Mouse (Mus musculus) splenic B cell, adult 2 months (primary cell): ENCODE data around the gene Gemin7.

Experiments
- DNase-seq: peaks from one replicate; pipeline ENCODE4 v3.0.0-alpha.2; 2011; ENCODE audit warnings: low read depth, low spot score
- H3K27me3 ChIP-seq: 2 replicates; pipeline ENCODE4 v1.6.1; 2012; ENCODE audit warnings: mild to moderate bottlenecking, low read length, moderate library complexity, mixed read lengths; ENCODE audit not compliant: control insufficient read depth, poor library complexity, insufficient read depth, severe bottlenecking
- H3K36me3 ChIP-seq: 2 replicates; pipeline ENCODE4 v1.6.1; 2012; ENCODE audit warnings: mild to moderate bottlenecking, low read length, moderate library complexity, mixed read lengths; ENCODE audit not compliant: control insufficient read depth, poor library complexity, insufficient read depth, severe bottlenecking

Gemin7 gene

DNA sequence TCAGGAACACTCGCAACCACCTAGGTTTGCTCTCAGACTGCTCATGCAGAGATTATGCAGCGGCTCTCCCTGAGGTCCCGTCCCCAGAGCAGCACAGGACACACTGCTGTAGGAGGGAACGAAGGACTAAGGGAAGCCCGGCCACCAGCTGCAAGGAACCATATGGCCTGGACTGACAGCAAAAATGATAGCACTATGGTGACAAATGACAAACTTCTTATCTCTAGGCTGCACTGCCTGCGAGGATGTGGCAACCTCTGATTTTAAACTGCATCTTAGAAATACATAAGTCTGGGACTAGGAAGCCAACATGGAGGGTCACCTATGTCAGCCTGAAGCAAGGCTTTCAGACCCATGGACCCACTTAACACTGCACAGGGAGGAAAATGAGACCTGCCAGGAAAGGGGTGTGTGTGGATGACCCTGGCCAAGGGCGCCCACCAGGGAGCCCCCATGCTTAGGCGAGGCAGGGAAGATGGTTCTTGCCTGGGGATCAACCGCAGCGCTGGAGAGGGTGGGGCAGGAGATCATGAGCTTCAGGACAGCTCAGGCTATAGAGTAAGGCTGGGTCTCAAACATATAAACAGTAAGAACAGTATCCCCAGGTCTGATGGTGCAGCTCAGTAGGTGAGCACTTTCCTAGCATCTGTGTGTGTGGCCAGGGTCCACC, 15.8 kb upstream of the Gemin7 start:
- peaks cover 5% of the 10 kb centered on the region; the same call in 1 of the 2 replicates for H3K36me3 ChIP-seq
- no peak for DNase-seq
- H3K27me3 ChIP-seq = no peaks in the 10 kb centered on the region

DNA sequence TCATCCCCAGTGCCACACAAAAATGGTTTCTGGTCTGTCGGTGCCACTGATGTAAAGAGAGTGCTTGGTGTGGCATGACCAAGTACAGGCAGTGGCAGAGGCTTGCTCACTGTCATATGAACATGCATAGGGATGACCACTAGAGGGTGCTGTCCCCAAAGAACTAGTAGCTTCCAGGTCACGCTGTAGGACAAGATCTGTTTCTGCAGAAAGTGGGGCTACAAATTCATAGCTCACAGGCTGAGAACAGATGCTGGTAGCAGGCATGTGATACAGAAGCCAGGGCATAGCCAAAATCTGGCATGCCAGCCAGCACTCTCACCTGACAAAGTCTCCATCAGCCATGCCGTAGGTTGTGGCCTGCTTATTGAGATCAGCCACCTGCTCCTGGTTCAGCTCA, 12.5 kb upstream of the Gemin7 start:
- no peaks in the 10 kb centered on the region for H3K27me3 ChIP-seq
- peak; percentile 91 for DNase-seq
- peaks cover 5% of the 10 kb centered on the region; the same call in 1 of the 2 replicates for H3K36me3 ChIP-seq

DNA sequence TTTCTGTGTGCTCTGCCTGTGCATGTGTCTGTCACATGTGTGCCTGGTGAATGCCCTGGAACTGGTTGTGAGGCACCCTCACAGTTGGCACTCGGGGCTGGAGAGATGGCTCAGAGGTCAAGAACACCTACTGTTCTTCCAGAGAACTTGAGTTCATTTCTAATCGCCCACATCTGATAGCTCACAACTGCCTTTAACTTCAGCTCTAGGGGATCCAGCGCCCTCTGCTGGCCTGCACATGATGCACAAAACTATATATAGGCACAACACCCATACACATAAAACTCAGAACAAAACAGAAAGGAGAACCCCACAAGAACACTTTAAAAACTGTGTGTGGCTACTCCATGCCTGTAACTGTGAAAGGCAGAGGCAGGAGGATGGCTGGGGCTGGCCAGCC, 11.8 kb upstream of the Gemin7 start:
- Histone ChIP-seq H3K27me3 (no peaks in the 10 kb centered on the region), H3K36me3 (peaks cover 9% of the 10 kb centered on the region; the same call in 1 of the 2 replicates)
- peak; percentile 78 for DNase-seq

DNA sequence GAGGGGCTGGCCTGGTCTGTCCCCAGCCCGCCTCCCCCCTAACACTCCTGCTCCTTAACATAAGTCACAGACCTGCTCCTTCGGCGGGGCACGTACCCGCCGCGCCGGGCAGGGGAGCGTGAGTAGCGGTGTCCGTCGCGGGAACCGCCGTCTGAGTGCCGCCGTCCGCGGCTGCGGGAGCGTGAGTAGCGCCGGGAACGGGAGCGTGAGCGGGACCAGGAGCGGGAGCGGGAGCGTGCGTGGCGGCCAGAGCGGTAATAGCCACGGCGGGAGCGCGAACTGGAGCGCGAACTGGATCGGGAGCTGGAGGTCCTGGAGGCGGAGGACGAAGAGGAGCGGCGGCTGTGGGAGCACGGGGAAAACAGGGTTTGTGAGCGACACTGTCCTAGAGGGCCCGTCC, 8.9 kb upstream of the Gemin7 start:
- peaks cover 9% of the 10 kb centered on the region; the same call in 1 of the 2 replicates for H3K36me3 ChIP-seq
- H3K27me3 ChIP-seq = no peaks in the 10 kb centered on the region
- no peak for DNase-seq

DNA sequence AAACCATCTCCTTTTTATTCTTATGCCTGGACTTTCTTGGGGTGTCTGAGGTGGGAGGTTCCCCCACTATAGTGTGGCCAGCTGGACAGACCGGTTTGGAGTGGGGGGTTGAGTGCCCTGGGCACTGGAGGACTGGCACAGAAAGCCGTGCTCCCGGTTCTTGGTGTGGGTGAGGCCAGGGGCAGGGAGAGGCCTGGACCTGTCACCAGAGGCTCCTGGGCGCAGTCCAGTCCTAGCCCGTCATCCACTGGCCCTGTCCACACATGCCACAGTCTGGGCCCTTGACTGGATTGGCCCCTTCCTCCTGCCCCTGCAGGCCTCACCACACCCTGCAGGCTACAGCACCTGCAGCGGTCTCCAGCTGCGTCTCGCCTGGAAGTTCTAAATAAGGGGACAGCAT, 3.2 kb upstream of the Gemin7 start:
- DNase-seq = no peak
- peaks cover 6% of the 10 kb centered on the region; the same call in 1 of the 2 replicates for H3K36me3 ChIP-seq
- H3K27me3 ChIP-seq = no peaks in the 10 kb centered on the region

DNA sequence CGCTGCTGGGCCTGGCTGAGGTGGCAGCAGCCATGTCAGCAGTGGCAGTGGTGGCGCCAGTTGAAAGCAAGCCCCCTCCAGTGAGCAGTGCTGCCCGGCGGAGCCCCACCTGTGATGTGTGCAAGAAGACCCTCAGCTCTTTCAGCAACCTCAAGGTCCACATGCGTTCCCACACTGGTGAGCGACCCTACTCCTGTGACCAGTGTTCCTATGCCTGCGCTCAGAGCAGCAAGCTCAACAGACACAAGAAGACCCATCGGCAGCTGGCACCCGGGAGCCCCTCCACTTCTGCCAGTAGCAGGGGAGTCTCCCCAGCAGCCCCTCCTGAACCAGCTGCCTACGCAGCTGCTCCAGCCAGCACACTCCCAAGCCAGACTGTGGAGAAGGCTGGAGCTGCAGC, 2.4 kb upstream of the Gemin7 start:
- DNase-seq = no peak
- Histone ChIP-seq H3K27me3 (no peaks in the 10 kb centered on the region), H3K36me3 (peaks cover 3% of the 10 kb centered on the region; the same call in 1 of the 2 replicates)

DNA sequence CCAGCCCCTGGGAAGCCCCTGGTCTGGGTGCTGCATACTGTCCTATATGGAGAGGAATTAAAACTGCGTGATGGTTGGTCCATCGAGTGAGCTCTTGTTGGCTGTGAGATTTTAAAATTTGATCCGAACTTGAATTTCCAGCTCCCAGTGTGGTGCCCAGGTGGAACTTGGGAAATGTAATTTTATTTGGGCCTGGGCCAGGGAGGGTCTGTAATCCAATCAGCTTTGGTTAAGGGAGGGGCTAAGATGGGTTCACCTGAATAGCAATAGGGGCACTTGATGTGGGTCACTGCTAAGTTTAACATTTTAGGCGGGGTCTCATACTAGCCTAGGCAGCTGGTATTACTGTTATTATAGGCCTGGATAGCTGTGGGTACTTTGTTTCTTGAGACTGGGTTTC, 1.0 kb upstream of the Gemin7 start:
- no peak for DNase-seq
- Histone ChIP-seq H3K36me3 (no peaks in the 10 kb centered on the region; the same call in 1 of the 2 replicates), H3K27me3 (no peaks in the 10 kb centered on the region)

DNA sequence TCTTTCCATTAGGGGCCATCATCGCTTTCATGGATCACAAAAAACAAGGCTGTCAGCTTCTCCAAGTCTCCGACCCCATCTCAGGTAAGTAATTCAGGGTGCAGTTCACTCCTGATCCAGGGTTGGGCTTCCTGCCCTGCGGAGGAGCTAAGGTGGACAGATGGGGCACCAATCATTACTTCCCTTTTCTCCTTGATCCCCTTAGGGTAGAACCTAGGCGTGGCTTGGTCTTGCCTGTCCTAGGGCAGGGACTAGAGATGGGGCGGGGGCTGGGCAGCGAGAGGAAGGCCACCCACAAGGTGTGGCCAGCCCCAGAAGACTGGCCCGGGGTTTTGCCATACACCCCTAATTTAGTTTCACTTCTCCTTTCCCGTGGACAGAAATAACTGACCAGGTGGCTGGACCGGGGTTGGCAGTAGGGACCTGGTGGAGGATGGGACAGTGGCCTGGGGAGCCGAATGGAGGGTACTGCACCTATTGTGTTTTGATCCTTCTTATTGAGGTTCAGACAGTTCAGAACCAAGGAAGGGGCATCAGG, 551 bp upstream of the Gemin7 start:
- no peaks in the 10 kb centered on the region for H3K27me3 ChIP-seq
- DNase-seq = peak; percentile 79
- H3K36me3 ChIP-seq = no peaks in the 10 kb centered on the region; the same call in 1 of the 2 replicates

DNA sequence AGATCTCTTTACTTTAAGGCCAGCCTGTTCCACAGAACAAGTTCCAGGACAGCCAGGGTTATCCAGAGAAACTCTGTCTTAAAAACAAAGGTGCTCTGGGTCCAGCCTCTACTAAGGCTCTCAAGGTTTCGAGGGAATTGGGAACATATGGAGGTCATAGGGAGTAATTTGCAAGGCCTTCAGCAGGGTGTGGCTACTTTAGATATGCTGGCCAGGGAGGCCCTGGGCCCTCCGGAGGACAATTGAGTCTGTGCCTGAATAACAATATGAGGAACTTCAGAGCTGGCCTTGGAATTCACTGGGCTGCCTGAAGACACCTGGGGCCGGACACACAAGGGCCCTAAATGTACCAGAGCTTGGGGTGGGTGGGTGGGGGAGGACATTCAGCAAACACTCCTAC, 1.8 kb downstream of the Gemin7 start:
- H3K27me3 ChIP-seq = no peaks in the 10 kb centered on the region
- H3K36me3 ChIP-seq = no peaks in the 10 kb centered on the region; the same call in 1 of the 2 replicates
- no peak for DNase-seq

DNA sequence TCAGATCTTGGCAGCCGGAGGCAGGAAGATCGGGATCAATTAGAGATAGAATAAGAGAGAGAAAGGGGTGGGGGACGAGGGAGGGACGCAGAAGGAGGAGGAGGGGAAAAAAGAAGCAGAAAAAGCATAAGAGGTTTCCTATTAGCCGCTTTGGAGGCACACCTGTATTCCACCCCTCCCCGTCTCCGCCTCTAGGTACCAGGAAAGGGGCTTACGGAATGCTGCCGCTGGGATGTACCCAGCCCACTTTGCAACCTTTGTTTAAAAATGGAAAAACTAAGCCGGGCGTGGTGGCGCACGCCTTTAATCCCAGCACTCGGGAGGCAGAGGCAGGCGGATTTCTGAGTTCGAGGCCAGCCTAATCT, 3.6 kb downstream of the Gemin7 start:
- no peak for DNase-seq
- no peaks in the 10 kb centered on the region for H3K27me3 ChIP-seq
- peaks cover under 1% of the 10 kb centered on the region; the same call in 1 of the 2 replicates for H3K36me3 ChIP-seq

DNA sequence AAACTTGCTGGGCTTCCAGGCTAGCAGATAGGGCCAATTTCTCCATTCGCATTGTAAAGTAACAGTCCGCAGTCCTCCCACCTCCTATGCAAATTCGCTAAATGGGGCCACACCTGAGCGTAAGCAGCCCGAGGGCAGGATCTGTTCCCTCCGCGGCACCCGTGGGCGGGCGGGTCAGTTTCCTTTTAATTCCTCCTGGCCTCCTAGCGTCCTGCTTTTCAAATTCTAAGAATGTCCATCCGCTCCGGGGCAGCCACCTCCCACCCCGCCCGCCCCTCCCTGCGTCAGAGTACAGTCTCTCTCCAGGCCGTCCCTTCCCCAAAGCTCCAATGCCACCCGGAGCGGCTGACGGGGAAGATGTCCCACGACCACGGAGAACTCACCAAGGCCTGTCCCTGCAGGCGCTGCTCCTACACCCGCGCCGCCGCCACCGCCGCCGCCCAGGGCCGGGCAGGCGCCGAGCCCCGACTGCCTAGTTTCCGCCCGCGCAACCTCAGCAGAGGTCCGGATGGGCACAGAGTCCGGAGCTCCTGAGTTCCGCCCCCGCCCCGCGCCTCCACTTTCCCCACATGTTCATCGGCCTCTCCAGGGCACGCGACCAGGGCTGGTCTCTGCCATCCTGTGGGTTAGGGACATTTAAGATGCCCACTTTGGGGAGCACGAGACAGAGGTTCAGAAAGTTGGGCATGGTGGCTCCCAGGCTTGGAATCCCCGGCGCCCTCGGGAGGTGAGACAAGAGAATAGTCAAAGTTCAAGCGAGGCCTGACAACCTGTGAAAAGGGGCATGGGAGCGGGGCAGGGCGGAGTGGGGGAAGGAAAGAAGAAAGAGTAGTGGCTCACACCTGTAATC, 4.2 kb downstream of the Gemin7 start:
- Histone ChIP-seq H3K27me3 (no peaks in the 10 kb centered on the region), H3K36me3 (peaks cover 2% of the 10 kb centered on the region; the same call in 1 of the 2 replicates)
- peak; percentile 85 for DNase-seq

DNA sequence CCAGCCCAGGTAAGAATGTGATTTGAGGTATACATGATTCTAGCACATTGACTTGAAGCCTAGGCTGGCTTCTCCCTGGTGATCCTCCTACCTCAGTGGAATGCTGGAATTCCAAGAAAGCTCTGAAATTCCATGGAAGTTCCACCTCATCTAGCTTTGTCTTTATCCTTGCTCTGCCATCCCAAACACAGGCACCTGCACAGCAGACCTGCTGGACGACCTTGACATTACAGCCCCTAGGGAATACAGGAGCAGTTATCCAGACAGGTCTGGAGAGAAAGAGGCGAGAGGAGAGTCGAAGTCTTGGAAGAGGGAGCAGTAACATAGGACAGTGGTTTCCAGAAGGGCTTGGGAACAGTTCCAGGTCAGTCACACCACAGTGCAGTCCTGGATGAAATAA, 7.7 kb downstream of the Gemin7 start:
- no peak for DNase-seq
- peaks cover 5% of the 10 kb centered on the region for H3K36me3 ChIP-seq
- H3K27me3 ChIP-seq = no peaks in the 10 kb centered on the region

DNA sequence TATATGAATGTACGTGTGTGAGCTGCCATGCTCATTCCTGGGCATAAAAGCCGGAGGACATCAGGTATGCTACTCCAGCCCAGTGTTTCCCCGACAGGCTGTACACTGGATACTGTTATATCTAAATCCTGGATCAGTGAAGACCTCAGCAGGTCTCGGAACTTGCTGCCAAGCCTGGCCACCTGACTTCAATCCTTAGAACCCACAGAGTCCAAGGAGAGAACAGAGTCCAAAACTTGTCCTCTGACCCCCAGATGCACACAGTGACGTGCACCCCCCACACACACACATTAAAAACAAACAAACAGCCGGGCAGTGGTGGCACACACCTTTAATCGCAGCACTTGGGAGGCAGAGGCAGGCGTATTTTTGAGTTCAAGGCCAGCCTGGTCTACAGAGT, 10.0 kb downstream of the Gemin7 start:
- DNase-seq = no peak
- H3K27me3 ChIP-seq = no peaks in the 10 kb centered on the region
- H3K36me3 ChIP-seq = peaks cover 8% of the 10 kb centered on the region

DNA sequence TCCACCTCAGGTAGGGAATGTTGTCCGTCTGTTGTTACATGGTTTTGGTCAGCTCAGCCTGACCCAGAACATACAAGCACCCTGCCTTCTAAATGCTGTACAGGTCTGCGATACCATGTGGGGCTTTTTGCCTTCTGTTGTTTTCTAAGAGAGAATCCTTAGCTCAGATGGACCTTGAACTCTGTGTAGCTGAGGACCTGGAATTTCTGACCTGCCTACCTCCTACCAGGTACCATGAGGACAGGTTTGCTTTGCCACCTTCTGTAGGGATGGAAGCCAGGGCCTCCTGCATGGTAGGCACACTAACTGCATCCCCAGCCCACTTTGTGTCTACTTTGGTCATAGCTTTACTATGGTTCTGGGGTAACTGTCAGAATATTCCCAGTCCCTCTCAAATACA, 11.6 kb downstream of the Gemin7 start:
- Histone ChIP-seq H3K27me3 (no peaks in the 10 kb centered on the region), H3K36me3 (peaks cover 8% of the 10 kb centered on the region)
- no peak for DNase-seq

DNA sequence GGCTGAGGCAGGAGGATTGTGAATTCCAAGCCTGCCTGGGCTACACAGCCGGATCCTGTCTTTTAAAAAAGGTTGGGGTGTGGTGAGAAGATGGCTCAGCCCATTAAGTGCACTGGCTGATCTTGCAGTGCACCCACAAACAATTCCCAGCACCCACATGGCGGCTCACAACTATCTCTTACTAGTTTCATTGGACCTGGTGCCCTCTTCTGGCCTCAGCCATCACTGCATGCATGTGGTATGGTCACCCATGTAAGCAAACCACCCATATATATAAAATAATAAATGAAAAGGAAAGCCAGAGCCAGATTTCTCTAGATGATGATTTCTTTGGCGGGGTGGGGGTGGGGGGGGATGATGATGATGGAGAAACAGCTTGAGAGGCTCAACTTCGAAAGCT, 12.9 kb downstream of the Gemin7 start:
- peak; percentile 52 for DNase-seq
- H3K27me3 ChIP-seq = no peaks in the 10 kb centered on the region
- peaks cover 8% of the 10 kb centered on the region for H3K36me3 ChIP-seq
